21 mouse cellular contexts compared by ENCODE assay signal in genomic region chr10:68132154-68132553, GRCm38 (mm10).
DNase-seq lines count a peak whose midpoint lies in the region; ATAC-seq and TF ChIP-seq lines count a peak whose summit lies in the region.
"Had no signal": no experiment of that assay in that cellular context is flagged by ENCODE, and none has a peak within 500 bp of the region (broad histone marks: within the 10 kb centered on the region; RNA-seq: fewer than 3 reads in every experiment).

No protein-coding gene starts in this region.

- TF ChIP-seq POLR2A in embryonic fibroblast, embryonic 13.5 days (IDR thresholded peaks at IDR 0.05; ENCODE audit: low read depth, low read length), result 0 out of 2 replicates have a peak, but pooled peaks have one; percentile 18

- H3K4me3 ChIP-seq in heart, embryonic 15.5 days, result no peak overlapping the region
- peak overlapping the region; percentile 25; the same call in 1 of the 2 replicates for H3K4me3 ChIP-seq in lung, postnatal 0 days (ENCODE audit: low read depth, low read length)
- peak overlapping the region; percentile 32 for H3K4me3 ChIP-seq in embryonic fibroblast, embryonic 13.5 days (ENCODE audit: insufficient read depth, low read length)
- no peak overlapping the region for H3K4me3 ChIP-seq in embryonic facial prominence, embryonic 10.5 days
- H3K4me3 ChIP-seq: embryonic facial prominence, embryonic 12.5 days; hindbrain, embryonic 15.5 days; intestine, embryonic 15.5 days; kidney, embryonic 15.5 days; left cerebral cortex, adult 2 months; midbrain, embryonic 10.5 days; neural tube, embryonic 13.5 days had no signal

- H3K27ac ChIP-seq in heart, embryonic 15.5 days, result 0 out of 2 replicates have a peak overlapping the region, but pooled peaks have one; percentile 26
- no peak overlapping the region for H3K27ac ChIP-seq in lung, postnatal 0 days (ENCODE audit: low read length)
- H3K27ac ChIP-seq in embryonic fibroblast, embryonic 13.5 days (ENCODE audit: insufficient read depth, low read length), result no peak overlapping the region
- no peak overlapping the region for H3K27ac ChIP-seq in embryonic facial prominence, embryonic 10.5 days (replicated peaks)
- H3K27ac ChIP-seq: embryonic facial prominence, embryonic 12.5 days; hindbrain, embryonic 15.5 days; intestine, embryonic 15.5 days; kidney, embryonic 15.5 days; left cerebral cortex, adult 2 months; liver, embryonic 14.5 days; midbrain, embryonic 10.5 days; neural tube, embryonic 13.5 days had no signal

- no peaks in the 10 kb centered on the region for H3K9me3 ChIP-seq in heart, embryonic 15.5 days (replicated peaks)
- no peaks in the 10 kb centered on the region for H3K9me3 ChIP-seq in lung, postnatal 0 days (ENCODE audit: low read length)
- no peaks in the 10 kb centered on the region for H3K9me3 ChIP-seq in embryonic facial prominence, embryonic 10.5 days
- H3K9me3 ChIP-seq: embryonic facial prominence, embryonic 12.5 days; hindbrain, embryonic 15.5 days; intestine, embryonic 15.5 days; kidney, embryonic 15.5 days; midbrain, embryonic 10.5 days; neural tube, embryonic 13.5 days had no signal

- H3K27me3 ChIP-seq in heart, embryonic 15.5 days, result no peaks in the 10 kb centered on the region
- H3K27me3 ChIP-seq in lung, postnatal 0 days (replicated peaks; ENCODE audit: insufficient read depth, low read length), result no peaks in the 10 kb centered on the region
- no peaks in the 10 kb centered on the region for H3K27me3 ChIP-seq in embryonic facial prominence, embryonic 10.5 days (replicated peaks; ENCODE audit: low read depth, poor library complexity, severe bottlenecking)
- H3K27me3 ChIP-seq: embryonic facial prominence, embryonic 12.5 days; hindbrain, embryonic 15.5 days; intestine, embryonic 15.5 days; kidney, embryonic 15.5 days; neural tube, embryonic 13.5 days had no signal

- ATAC-seq in heart, embryonic 15.5 days (replicated peaks; ENCODE audit: insufficient number of reproducible peaks, insufficient read depth, low FRiP score, low read depth), result no peak
- ATAC-seq in lung, postnatal 0 days, result no peak
- ATAC-seq: forebrain, embryonic 16.5 days; intestine, embryonic 15.5 days had no signal

- DNase-seq in heart, adult 18-20 months, result no peak
- DNase-seq in lung, postnatal 0 days (ENCODE audit: low spot score), result no peak
- no peak for DNase-seq in lung, postnatal 36 days
- DNase-seq in cerebellum, adult 18-20 months, result no peak
- no peak for DNase-seq in embryonic facial prominence, embryonic 10.5 days (ENCODE audit: low spot score)
- DNase-seq: heart, postnatal 4 days; kidney, postnatal 4 days; layer of hippocampus, adult 9-11 months; left cerebral cortex, postnatal 4 days; lung, postnatal 10 days had no signal

- H3K4me1 ChIP-seq in heart, embryonic 15.5 days (replicated peaks), result peaks cover 81% of the 10 kb centered on the region
- peaks cover 45% of the 10 kb centered on the region for H3K4me1 ChIP-seq in lung, postnatal 0 days (ENCODE audit: insufficient read depth, low read depth, low read length)
- H3K4me1 ChIP-seq in embryonic fibroblast, embryonic 13.5 days (ENCODE audit: control insufficient read depth, insufficient read depth, low read length), result peaks cover 35% of the 10 kb centered on the region
- H3K4me1 ChIP-seq in embryonic facial prominence, embryonic 10.5 days, result peaks cover 60% of the 10 kb centered on the region

- 85% methylated on average over 5 of the region's 5 CpGs for WGBS in heart, embryonic 15.5 days
- WGBS in lung, postnatal 0 days, result 79% methylated on average over 5 of the region's 5 CpGs
- 89% methylated on average over 5 of the region's 5 CpGs for WGBS in embryonic facial prominence, embryonic 10.5 days

- H3K36me3 ChIP-seq in heart, embryonic 15.5 days, result peaks cover 16% of the 10 kb centered on the region; the same call in 1 of the 2 replicates
- H3K36me3 ChIP-seq in lung, postnatal 0 days (ENCODE audit: insufficient read depth, low read length), result peaks cover 27% of the 10 kb centered on the region
- H3K36me3 ChIP-seq in embryonic facial prominence, embryonic 10.5 days (replicated peaks), result peaks cover 27% of the 10 kb centered on the region
- H3K36me3 ChIP-seq: hindbrain, embryonic 15.5 days; intestine, embryonic 15.5 days had no signal

- no peak for TF ChIP-seq CTCF in lung, postnatal 0 days (IDR thresholded peaks at IDR 0.05)
- TF ChIP-seq CTCF in embryonic fibroblast, embryonic 13.5 days (IDR thresholded peaks at IDR 0.05; ENCODE audit: borderline replicate concordance, insufficient read depth, low read length), result no peak

- no peak for TF ChIP-seq EP300 in lung, postnatal 0 days (IDR thresholded peaks at IDR 0.05)

- H3K9ac ChIP-seq in heart, embryonic 15.5 days, result no peak overlapping the region
- H3K9ac ChIP-seq in lung, postnatal 0 days (replicated peaks; ENCODE audit: low read depth), result no peak overlapping the region
- H3K9ac ChIP-seq: embryonic facial prominence, embryonic 12.5 days; hindbrain, embryonic 15.5 days; intestine, embryonic 15.5 days; kidney, embryonic 15.5 days; liver, embryonic 14.5 days; neural tube, embryonic 13.5 days had no signal

- peak overlapping the region; percentile 16; the same call in 1 of the 2 replicates for H3K4me2 ChIP-seq in heart, embryonic 15.5 days
- peak overlapping the region; percentile 61 for H3K4me2 ChIP-seq in lung, postnatal 0 days (replicated peaks; ENCODE audit: low read depth, low read length)
- H3K4me2 ChIP-seq: embryonic facial prominence, embryonic 12.5 days; hindbrain, embryonic 15.5 days; intestine, embryonic 15.5 days; kidney, embryonic 15.5 days; neural tube, embryonic 13.5 days had no signal

Comparison
In these comparisons a context has a peak if more than half of its experiments do, and no peak if none do; other contexts are left out.
1. H3K4me3 ChIP-seq: peak in lung, postnatal 0 days (single experiment) and embryonic fibroblast, embryonic 13.5 days (single experiment); none in heart, embryonic 15.5 days (single experiment) and embryonic facial prominence, embryonic 10.5 days (single experiment).